Comparison of ENCODE assay signal across 8 mouse cellular contexts in genomic region chr16:35154641-35155390, GRCm38 (mm10). TPM values are rescaled to one million over a fixed set of nuclear protein-coding genes. Genes with fewer than 3 reads are reported as not detected.
DNase-seq lines count a peak whose midpoint lies in the region; ATAC-seq lines count a peak whose summit lies in the region.

Gene Adcy5, plus strand, starts transcription at chr16:35154877.

- peak within 1 kb of the TSS; percentile 70 for H3K27ac ChIP-seq in embryonic facial prominence, embryonic 14.5 days (replicated peaks; ENCODE audit: low read depth, low read length)
- peak within 1 kb of the TSS; percentile 57 for H3K27ac ChIP-seq in midbrain, embryonic 11.5 days (ENCODE audit: low read depth, low read length)

- peaks cover 2% of the 10 kb centered on the region; the same call in 1 of the 2 replicates for H3K4me1 ChIP-seq in erythroblast, embryonic 14.5 days (ENCODE audit: control insufficient read depth)
- peaks cover 32% of the 10 kb centered on the region for H3K4me1 ChIP-seq in embryonic facial prominence, embryonic 14.5 days (ENCODE audit: control insufficient read depth, insufficient read depth, low read length)
- H3K4me1 ChIP-seq in midbrain, embryonic 11.5 days (ENCODE audit: control insufficient read depth, insufficient read depth, low read length): peaks cover 19% of the 10 kb centered on the region

- intact Hi-C loops in heart, postnatal 14 days (cut with DNase I): loop anchor here (2.0 to 5.0 kb wide), 2 partner anchors 44 to 98 kb away; no protein-coding TSS in a partner anchor
- intact Hi-C loops in left cerebral cortex, postnatal 10 days (cut with DNase I): loop anchor here (2.0 to 5.0 kb wide), 3 partner anchors 43 to 116 kb away; no protein-coding TSS in a partner anchor

- no peak for DNase-seq in adrenal gland, adult 8-10 months
- DNase-seq in embryonic facial prominence, embryonic 14.5 days (ENCODE audit: low spot score): peak; percentile 36
- peak; percentile 56 to 61 for DNase-seq in heart, postnatal 14 days
- DNase-seq in left cerebral cortex, postnatal 10 days (ENCODE audit: extremely low spot score in 1 of 2, low spot score in 2 of 2): peak in 1 of 2 experiments; percentile 72
- peak; percentile 95 for DNase-seq in midbrain, embryonic 11.5 days (ENCODE audit: low spot score, missing footprints)
- DNase-seq in testis, postnatal 14 days (ENCODE audit: low spot score): peak; percentile 36

- H3K36me3 ChIP-seq in erythroblast, embryonic 14.5 days (ENCODE audit: control insufficient read depth): no peaks in the 10 kb centered on the region
- no peaks in the 10 kb centered on the region for H3K36me3 ChIP-seq in embryonic facial prominence, embryonic 14.5 days (ENCODE audit: control insufficient read depth, insufficient read depth, low read length)
- H3K36me3 ChIP-seq in midbrain, embryonic 11.5 days (ENCODE audit: control insufficient read depth, insufficient read depth, low read length): no peaks in the 10 kb centered on the region

- peak within 1 kb of the TSS; percentile 70 for H3K9ac ChIP-seq in embryonic facial prominence, embryonic 14.5 days (ENCODE audit: low read depth, low read length)
- H3K9ac ChIP-seq in midbrain, embryonic 11.5 days (ENCODE audit: low read length): peak within 1 kb of the TSS; percentile 85

- 0% methylated on average over 8 of the region's 104 CpGs for WGBS in embryonic facial prominence, embryonic 14.5 days
- WGBS in midbrain, embryonic 11.5 days: under 1% methylated on average over 70 of the region's 104 CpGs

- peaks cover 83% of the 10 kb centered on the region for H3K27me3 ChIP-seq in erythroblast, embryonic 14.5 days (ENCODE audit: control insufficient read depth)
- peaks cover 57% of the 10 kb centered on the region for H3K27me3 ChIP-seq in embryonic facial prominence, embryonic 14.5 days (replicated peaks; ENCODE audit: control insufficient read depth, insufficient read depth, low read length)
- peaks cover 47% of the 10 kb centered on the region for H3K27me3 ChIP-seq in midbrain, embryonic 11.5 days (ENCODE audit: control insufficient read depth, insufficient read depth, low read length)

- H3K4me2 ChIP-seq in embryonic facial prominence, embryonic 14.5 days (ENCODE audit: low read depth, low read length): peak within 1 kb of the TSS; percentile 95
- peak within 1 kb of the TSS; percentile 95 for H3K4me2 ChIP-seq in midbrain, embryonic 11.5 days

- no peak for ATAC-seq in erythroblast, adult 5-6 weeks (replicated peaks; ENCODE audit: low FRiP score, poor library complexity, severe bottlenecking)
- peak; percentile 64 for ATAC-seq in embryonic facial prominence, embryonic 14.5 days (ENCODE audit: low read depth)
- peak; percentile 68 for ATAC-seq in midbrain, embryonic 11.5 days (ENCODE audit: low FRiP score)

- H3K4me3 ChIP-seq in erythroblast, embryonic 14.5 days (replicated peaks): peak within 1 kb of the TSS; percentile 28
- H3K4me3 ChIP-seq in embryonic facial prominence, embryonic 14.5 days (ENCODE audit: low read depth, low read length): peak within 1 kb of the TSS; percentile 75
- peak within 1 kb of the TSS; percentile 74 for H3K4me3 ChIP-seq in midbrain, embryonic 11.5 days (ENCODE audit: low read depth, low read length)

- H3K9me3 ChIP-seq in erythroblast, embryonic 14.5 days (ENCODE audit: control insufficient read depth, low read length): peaks cover 2% of the 10 kb centered on the region; the same call in 1 of the 2 replicates
- H3K9me3 ChIP-seq in embryonic facial prominence, embryonic 14.5 days (ENCODE audit: control insufficient read depth, low read length): no peaks in the 10 kb centered on the region
- H3K9me3 ChIP-seq in midbrain, embryonic 11.5 days (ENCODE audit: control insufficient read depth, low read length): no peaks in the 10 kb centered on the region

RNA-seq across cellular contexts. Expression of gene Adcy5, which starts in this region (rescaled TPM):
- polyA plus RNA-seq in erythroblast, embryonic 14.5 days (2012): not detected in 2 replicates
- total RNA-seq in erythroblast, adult 5-6 weeks (2015; ENCODE audit: low replicate concordance): not detected in 2 replicates
- under 0.01 TPM in 1 of 2 replicates, not detected in the other for total RNA-seq in erythroblast, adult 5-6 weeks (2017; ENCODE audit: low replicate concordance)
- total RNA-seq in adrenal gland, adult 8-10 months (2022): 10 to 100 TPM; 11.8 to 19.1 (median 13.6) TPM
- polyA plus RNA-seq in embryonic facial prominence, embryonic 14.5 days (2014; fragmentation: Nextera tagmentation; extraction: Ambion mirVana): 2.8 and 3.1 TPM in 2 replicates
- 10 to 100 TPM; 50.4 to 50.9 TPM for total RNA-seq in heart, postnatal 14 days (2021)
- total RNA-seq in left cerebral cortex, postnatal 10 days (2021): 10 to 100 TPM; 81.7 to 99.9 TPM
- 1.7 TPM in 2 replicates for polyA plus RNA-seq in midbrain, embryonic 11.5 days (2014; fragmentation: Nextera tagmentation; extraction: Ambion mirVana)

Comparison
In these comparisons a context has a peak if more than half of its experiments do, and no peak if none do; other contexts are left out.
1. RNA of gene Adcy5 (total RNA-seq): 81.7 to 99.9 TPM in left cerebral cortex, postnatal 10 days, 50.4 to 50.9 TPM in heart, postnatal 14 days and 11.8 to 19.1 TPM in adrenal gland, adult 8-10 months; under 0.01 TPM in erythroblast, adult 5-6 weeks; every median in the first group is over 10 times any median in the second.
2. Peak in every context shown above with its lines, with median percentiles within 50 percentile points of each other: H3K4me3 ChIP-seq.